Mouse (Mus musculus): ENCODE results near the gene Lrrc23. TPM values are rescaled to one million over a fixed set of nuclear protein-coding genes. Genes with fewer than 3 reads are reported as not detected.

Gene Lrrc23
- total RNA-seq, 2 experiments from 2014 or later, result not detected

- intact Hi-C loops (cut with DNase I), result no loop called here
Observed at GRCm38 (mm10) chr6:124770013-124770412, 9.5 kb downstream of the Lrrc23 start.

GRCm38 (mm10) chr6:124769101-124769765, 10.3 kb downstream of the Lrrc23 start, which contains the start of gene Eno2:
Gene Eno2, minus strand, starts transcription at chr6:124769673.
- intact Hi-C loops (cut with DNase I), result no loop called here

More at GRCm38 (mm10) chr6:124770013-124770412, 9.5 kb downstream of the Lrrc23 start:
- no peak for DNase-seq

GRCm38 (mm10) chr6:124768704-124769044, 10.9 kb downstream of the Lrrc23 start:
- intact Hi-C loops (cut with DNase I), result no loop called here

More at GRCm38 (mm10) chr6:124769101-124769765, 10.3 kb downstream of the Lrrc23 start, which contains the start of gene Eno2:
- DNase-seq, result peak; percentile 36 to 38

GRCm38 (mm10) chr6:124767920-124768703, 11.4 kb downstream of the Lrrc23 start:
- intact Hi-C loops (cut with DNase I), result no loop called here
- DNase-seq, result no peak

More at GRCm38 (mm10) chr6:124768704-124769044, 10.9 kb downstream of the Lrrc23 start:
- DNase-seq, result no peak

- no peak for DNase-seq
- intact Hi-C loops (cut with DNase I), result no loop called here
Observed at GRCm38 (mm10) chr6:124767536-124767919, 12.0 kb downstream of the Lrrc23 start.

GRCm38 (mm10) chr6:124765951-124766350, 13.6 kb downstream of the Lrrc23 start:
- no peak for DNase-seq
- intact Hi-C loops (cut with DNase I), result no loop called here

- DNase-seq, result peak; percentile 90 to 92
- intact Hi-C loops (cut with DNase I), result loop anchor here (1.0 to 10.0 kb wide), 7 partner anchors 18 to 264 kb away; partner anchors contain the start of genes C1rb, C1rl, Grcc10 and Lpcat3
Observed at GRCm38 (mm10) chr6:124759259-124759658, 20.3 kb downstream of the Lrrc23 start.

- no peak for DNase-seq
- intact Hi-C loops (cut with DNase I), result loop anchor here (1.0 to 10.0 kb wide), 7 partner anchors 18 to 264 kb away; partner anchors contain the start of genes C1rb, C1rl, Grcc10 and Lpcat3
Observed at GRCm38 (mm10) chr6:124758849-124759232, 20.7 kb downstream of the Lrrc23 start.

- intact Hi-C loops (cut with DNase I), result loop anchor here (2.0 to 10.0 kb wide), 6 partner anchors 17 to 263 kb away; partner anchors contain the start of genes C1rb, C1rl, Grcc10 and Lpcat3
- peak; percentile 77 to 78 for DNase-seq
Observed at GRCm38 (mm10) chr6:124757909-124758848, 21.3 kb downstream of the Lrrc23 start.

- no peak for DNase-seq
- intact Hi-C loops (cut with DNase I), result loop anchor here (5.0 to 10.0 kb wide), 3 partner anchors 50 to 263 kb away; partner anchors contain the start of genes C1rl, Lpcat3 and Spsb2
Observed at GRCm38 (mm10) chr6:124757351-124757880, 22.1 kb downstream of the Lrrc23 start.

GRCm38 (mm10) chr6:124756652-124757350, 22.7 kb downstream of the Lrrc23 start:
- peak; percentile 88 to 90 for DNase-seq
- intact Hi-C loops (cut with DNase I), result loop anchor here (5.0 to 10.0 kb wide), 3 partner anchors 50 to 262 kb away; partner anchors contain the start of genes C1rl, Lpcat3 and Spsb2

GRCm38 (mm10) chr6:124755831-124756595, 23.5 kb downstream of the Lrrc23 start, which contains the start of the genes Gm45234 and Atn1:
Gene Gm45234, minus strand, starts transcription at chr6:124756021.
Gene Atn1, minus strand, starts transcription at chr6:124756524.
- DNase-seq, result peak; percentile 79 to 82
- intact Hi-C loops (cut with DNase I), result loop anchor here (5.0 to 10.0 kb wide), 3 partner anchors 51 to 261 kb away; partner anchors contain the start of genes C1rl, Lpcat3 and Spsb2

GRCm38 (mm10) chr6:124755306-124755705, 24.2 kb downstream of the Lrrc23 start:
- intact Hi-C loops (cut with DNase I), result loop anchor here (5.0 to 10.0 kb wide), 3 partner anchors 52 to 261 kb away; partner anchors contain the start of genes C1rl, Lpcat3 and Spsb2
- DNase-seq, result no peak

- intact Hi-C loops (cut with DNase I), result loop anchor here (10.0 kb wide), 1 partner anchor 259 kb away; the partner anchor contains the start of gene C1rl
- DNase-seq, result no peak
Observed at GRCm38 (mm10) chr6:124753861-124754260, 25.7 kb downstream of the Lrrc23 start.

GRCm38 (mm10) chr6:124750405-124750804, 29.1 kb downstream of the Lrrc23 start:
- intact Hi-C loops (cut with DNase I), result loop anchor here (10.0 kb wide), 1 partner anchor 256 kb away; the partner anchor contains the start of gene C1rl
- no peak for DNase-seq

- DNase-seq, result no peak
- intact Hi-C loops (cut with DNase I), result no loop called here
Observed at GRCm38 (mm10) chr6:124746654-124747632, 32.6 kb downstream of the Lrrc23 start.

- DNase-seq, result no peak
- intact Hi-C loops (cut with DNase I), result no loop called here
Observed at GRCm38 (mm10) chr6:124746296-124746605, 33.3 kb downstream of the Lrrc23 start.

Data from heart, postnatal 10 days (tissue).